Mouse (Mus musculus) neural tube, embryonic 15.5 days (tissue): ENCODE data around the gene Sh2b2. TPM values are rescaled to one million over a fixed set of nuclear protein-coding genes. Genes with fewer than 3 reads are reported as not detected.

Source experiments
- ATAC-seq: fragments of 200-750 bp; cut with Nextera tagmentation; 2 replicates; pipeline ENCODE4 v1.8.0; 2017; ENCODE audit warnings: mild to moderate bottlenecking, moderate TSS enrichment, moderate library complexity; ENCODE audit not compliant: low FRiP score
- H3K27ac ChIP-seq: fragments of 300-500 bp; sonication (generic); replicated peaks from 2 replicates; pipeline ENCODE4 v1.5.1; 2015; ENCODE audit warnings: mild to moderate bottlenecking, inconsistent platforms
- H3K27me3 ChIP-seq: fragments of 300-500 bp; sonication (generic); replicated peaks from 2 replicates; pipeline ENCODE4 v1.6.1; 2015; ENCODE audit warnings: inconsistent platforms
- H3K36me3 ChIP-seq: fragments of 300-500 bp; sonication (generic); 2 replicates; pipeline ENCODE4 v1.6.1; 2015; ENCODE audit warnings: inconsistent platforms
- H3K4me1 ChIP-seq: fragments of 300-500 bp; sonication (generic); 2 replicates; pipeline ENCODE4 v1.6.1; 2015; ENCODE audit warnings: inconsistent platforms
- H3K4me2 ChIP-seq: fragments of 300-500 bp; sonication (generic); 2 replicates; pipeline ENCODE4 v1.6.1; 2015; ENCODE audit warnings: inconsistent platforms, mild to moderate bottlenecking, moderate library complexity
- H3K4me3 ChIP-seq: fragments of 300-500 bp; sonication (generic); replicated peaks from 2 replicates; pipeline ENCODE4 v1.5.1; 2015; ENCODE audit warnings: mild to moderate bottlenecking, inconsistent platforms
- H3K9ac ChIP-seq: fragments of 300-500 bp; sonication (generic); replicated peaks from 2 replicates; pipeline ENCODE4 v1.6.1; 2015; ENCODE audit warnings: mild to moderate bottlenecking, inconsistent platforms
- H3K9me3 ChIP-seq: fragments of 300-500 bp; sonication (generic); replicated peaks from 2 replicates; pipeline ENCODE4 v1.6.1; 2016; ENCODE audit warnings: inconsistent platforms
- WGBS: fragments of 180-500 bp; shearing (Covaris S2); methylation state at CpG from one replicate; pipeline ENCODE4 v1.1.7; 2015; ENCODE audit warnings: mixed read lengths; 5-methylcytosine and 5-hydroxymethylcytosine counted together
- polyA plus RNA-seq: library from polyadenylated mRNA; unstranded; fragments of >200 nt; fragmentation: Nextera tagmentation; extraction: Ambion mirVana; gene quantifications from 2 replicates; pipeline ENCODE4 v1.2.1, GENCODE M21; 2015

The Sh2b2 gene
- 23.4 and 24.1 TPM in 2 replicates for polyA plus RNA-seq

DNA sequence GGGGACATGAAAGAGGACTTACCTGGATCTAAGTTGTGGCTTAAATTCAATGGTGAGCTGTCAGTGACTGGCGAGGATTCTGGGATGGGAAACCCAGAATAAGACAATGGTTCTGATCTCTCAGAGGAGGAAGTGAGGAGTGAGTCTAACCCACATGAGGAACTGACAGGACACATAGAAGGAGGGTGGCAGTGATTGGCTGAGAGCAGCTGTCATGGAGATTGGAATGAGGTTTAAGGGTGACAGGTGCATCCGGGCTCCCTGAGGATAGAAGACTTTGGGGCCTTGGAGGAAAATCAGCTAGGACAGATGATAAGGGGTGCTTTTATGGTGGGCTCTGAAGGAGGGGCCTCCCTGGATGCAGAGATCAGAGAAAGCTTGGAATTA, at the start of gene Sh2b2:
Gene Sh2b2 (minus strand): TSS at position 105 of the 387 bp plus-strand sequence.
- H3K4me2 ChIP-seq: peak within 1 kb of the TSS; percentile 89
- H3K9me3 ChIP-seq: no peaks in the 10 kb centered on the region
- peak within 1 kb of the TSS; percentile 89; the same call in 1 of the 2 replicates for H3K9ac ChIP-seq
- H3K36me3 ChIP-seq: no peaks in the 10 kb centered on the region; the same call in 1 of the 2 replicates
- peak within 1 kb of the TSS; percentile 91 for H3K27ac ChIP-seq
- 97% methylated on average over 2 of the region's 2 CpGs for WGBS
- H3K27me3 ChIP-seq: no peaks in the 10 kb centered on the region
- ATAC-seq: no peak
- peak within 1 kb of the TSS; percentile 93 for H3K4me3 ChIP-seq
- peaks cover 35% of the 10 kb centered on the region for H3K4me1 ChIP-seq

DNA sequence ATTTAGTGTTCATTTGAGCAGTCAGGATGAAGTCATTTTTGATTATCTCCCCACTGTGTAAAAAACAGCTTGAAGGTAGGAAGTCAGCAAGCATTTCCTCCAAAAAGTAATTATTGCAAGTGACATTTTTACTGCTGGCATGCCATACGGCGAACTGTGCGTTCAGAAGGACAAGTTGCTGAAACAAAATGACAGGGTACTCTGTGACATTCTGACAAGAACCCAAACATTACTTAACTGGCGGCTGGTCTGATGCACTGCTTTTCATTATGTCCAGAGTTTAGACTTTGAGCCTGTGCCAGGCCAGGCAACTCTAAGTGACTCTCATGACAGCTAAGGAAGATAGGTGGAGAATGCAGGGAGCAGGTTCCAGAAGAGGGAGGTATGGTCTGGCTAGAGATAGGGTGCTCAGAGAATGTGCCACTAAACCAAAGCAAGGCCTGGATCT, 46.6 kb upstream of the Sh2b2 start:
- Histone ChIP-seq H3K4me3 (no peak overlapping the region), H3K4me1 (peaks cover 31% of the 10 kb centered on the region), H3K27ac (peak overlapping the region; percentile 49; the same call in 1 of the 2 replicates), H3K9ac (no peak overlapping the region), H3K27me3 (no peaks in the 10 kb centered on the region), H3K36me3 (peaks cover 7% of the 10 kb centered on the region; the same call in 1 of the 2 replicates), H3K4me2 (no peak overlapping the region), H3K9me3 (no peaks in the 10 kb centered on the region)
- no peak for ATAC-seq
- 44% methylated on average over 4 of the region's 4 CpGs for WGBS

DNA sequence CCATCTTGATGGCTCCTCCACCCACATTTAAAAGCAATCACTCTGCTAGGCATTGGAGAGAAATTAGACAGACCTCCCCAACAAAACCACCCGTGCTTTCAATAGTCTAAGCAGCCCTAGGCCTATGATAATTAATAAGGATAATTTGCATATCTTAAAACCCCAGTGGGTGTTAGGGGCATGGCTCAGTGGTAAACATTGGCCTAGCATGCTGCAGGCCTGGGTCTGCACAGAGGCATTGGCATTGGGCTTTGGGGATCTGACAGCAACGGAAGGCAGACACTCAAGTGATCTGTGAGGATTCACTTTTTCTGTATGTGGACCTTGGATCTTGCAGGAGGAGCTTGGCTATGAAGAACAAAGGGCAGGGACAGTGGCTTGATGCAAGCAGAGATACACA, 46.0 kb upstream of the Sh2b2 start:
- Histone ChIP-seq H3K9ac (no peak overlapping the region), H3K4me3 (no peak overlapping the region), H3K4me2 (no peak overlapping the region), H3K27me3 (no peaks in the 10 kb centered on the region), H3K27ac (peak overlapping the region; percentile 49), H3K4me1 (peaks cover 30% of the 10 kb centered on the region), H3K9me3 (no peaks in the 10 kb centered on the region), H3K36me3 (peaks cover 14% of the 10 kb centered on the region; the same call in 1 of the 2 replicates)
- no peak for ATAC-seq
- WGBS: 44% methylated on average over 2 of the region's 2 CpGs

DNA sequence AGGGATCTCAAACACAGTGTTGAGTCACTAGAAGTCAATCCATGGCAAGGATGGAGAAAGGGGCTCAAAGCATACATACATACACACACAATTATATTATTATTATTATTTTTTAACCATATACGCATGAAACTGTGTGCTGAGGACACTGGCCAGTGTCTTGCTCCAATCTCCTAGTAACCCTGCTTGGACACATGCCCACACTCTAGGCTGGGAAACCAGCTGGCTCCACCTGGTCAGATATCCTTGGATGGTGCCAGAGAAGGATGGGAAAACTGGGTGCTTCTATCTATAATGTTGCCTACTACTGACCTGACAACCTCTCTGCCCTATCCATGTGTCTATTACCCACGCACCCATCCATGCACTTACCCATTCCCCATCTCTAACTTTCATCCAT, 45.2 kb upstream of the Sh2b2 start:
- peaks cover 18% of the 10 kb centered on the region for H3K36me3 ChIP-seq
- no peak overlapping the region for H3K4me3 ChIP-seq
- H3K4me1 ChIP-seq: peaks cover 23% of the 10 kb centered on the region
- no peak overlapping the region for H3K4me2 ChIP-seq
- no peaks in the 10 kb centered on the region for H3K9me3 ChIP-seq
- no peak for ATAC-seq
- WGBS: 96% methylated on average over 2 of the region's 2 CpGs
- H3K9ac ChIP-seq: no peak overlapping the region
- no peak overlapping the region for H3K27ac ChIP-seq
- H3K27me3 ChIP-seq: no peaks in the 10 kb centered on the region

DNA sequence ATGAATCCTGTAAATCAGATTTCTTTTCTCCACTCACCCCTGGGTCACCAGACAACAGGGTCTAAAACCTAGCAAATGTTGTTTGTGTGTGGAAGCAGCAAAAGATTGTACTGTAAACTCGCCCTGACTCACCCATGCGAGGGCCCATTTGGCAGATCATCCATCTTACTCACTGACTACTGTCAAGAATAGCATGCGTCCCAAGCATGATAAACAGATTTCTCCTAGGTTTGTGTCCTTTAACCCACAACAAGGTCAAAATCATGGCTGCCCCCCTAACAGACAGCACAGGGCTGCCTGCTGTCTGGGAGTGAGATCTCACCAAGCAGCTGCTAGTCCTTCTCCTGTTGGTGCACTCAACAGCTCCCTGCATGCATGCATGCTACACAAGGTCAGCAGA, 43.4 kb upstream of the Sh2b2 start:
- H3K4me2 ChIP-seq: no peak overlapping the region
- H3K9me3 ChIP-seq: no peaks in the 10 kb centered on the region
- WGBS: 81% methylated on average over 3 of the region's 3 CpGs
- H3K27me3 ChIP-seq: no peaks in the 10 kb centered on the region
- no peak for ATAC-seq
- peaks cover 29% of the 10 kb centered on the region for H3K36me3 ChIP-seq
- peaks cover 19% of the 10 kb centered on the region for H3K4me1 ChIP-seq
- H3K9ac ChIP-seq: no peak overlapping the region
- H3K27ac ChIP-seq: no peak overlapping the region
- no peak overlapping the region for H3K4me3 ChIP-seq

DNA sequence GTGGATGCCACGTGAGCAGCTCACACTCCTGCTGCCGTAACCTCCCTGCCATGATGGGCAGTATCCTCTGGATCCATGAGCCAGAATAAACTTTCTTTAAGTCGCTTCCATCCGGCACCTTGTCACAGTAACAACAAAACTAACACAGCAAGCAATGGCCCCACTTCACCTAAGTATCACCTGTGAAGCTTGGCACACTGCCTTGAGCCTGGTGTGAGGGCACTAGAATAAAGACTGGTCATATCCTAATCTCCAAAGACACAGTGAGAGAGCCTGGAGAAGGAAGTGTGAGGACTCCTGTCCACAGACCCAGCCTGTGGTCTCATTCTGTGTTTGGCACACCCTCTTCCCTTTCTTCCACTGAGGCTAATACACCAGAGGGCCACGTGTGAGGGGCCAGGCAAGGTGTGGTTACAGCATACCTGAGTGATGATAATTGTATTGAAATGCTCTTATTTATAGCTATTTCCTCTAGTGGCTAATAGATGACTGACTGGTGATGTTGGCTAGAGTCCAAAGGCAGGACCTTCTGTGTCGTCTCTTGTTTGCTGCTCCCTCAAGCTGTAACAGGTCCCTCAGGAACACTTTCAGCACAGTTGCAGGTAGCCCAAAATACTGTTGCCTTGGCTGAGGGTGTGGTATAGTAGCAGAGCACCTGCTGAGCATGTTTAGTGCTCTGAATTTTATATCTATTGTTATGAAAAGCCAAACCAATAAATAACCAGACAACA, 42.2 kb upstream of the Sh2b2 start:
- no peak for ATAC-seq
- Histone ChIP-seq H3K9me3 (no peaks in the 10 kb centered on the region), H3K4me3 (no peak overlapping the region), H3K4me1 (peaks cover 19% of the 10 kb centered on the region), H3K27me3 (no peaks in the 10 kb centered on the region), H3K4me2 (no peak overlapping the region), H3K9ac (no peak overlapping the region), H3K27ac (no peak overlapping the region), H3K36me3 (peaks cover 32% of the 10 kb centered on the region)
- WGBS: 80% methylated on average over 6 of the region's 6 CpGs

DNA sequence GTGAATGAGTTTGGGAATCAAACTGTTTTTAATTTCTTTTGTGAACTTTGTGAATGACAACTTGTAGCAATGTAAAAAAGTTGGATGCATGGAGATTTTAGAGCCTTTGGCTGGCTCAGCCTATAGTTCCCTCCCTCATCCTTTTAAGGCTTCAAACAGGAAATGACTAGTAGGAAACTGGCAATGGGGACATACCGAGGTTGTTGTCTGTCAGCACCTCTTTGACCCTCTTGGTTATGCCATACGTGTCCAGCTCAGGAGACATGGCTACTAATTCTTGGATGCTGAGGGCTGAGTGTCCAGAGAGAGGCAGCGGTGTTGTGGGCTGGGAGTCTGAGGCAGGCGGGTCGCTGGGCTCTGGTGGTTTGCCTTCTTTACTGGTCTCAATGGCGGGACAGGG, 40.2 kb upstream of the Sh2b2 start:
- H3K9me3 ChIP-seq: no peaks in the 10 kb centered on the region
- ATAC-seq: no peak

DNA sequence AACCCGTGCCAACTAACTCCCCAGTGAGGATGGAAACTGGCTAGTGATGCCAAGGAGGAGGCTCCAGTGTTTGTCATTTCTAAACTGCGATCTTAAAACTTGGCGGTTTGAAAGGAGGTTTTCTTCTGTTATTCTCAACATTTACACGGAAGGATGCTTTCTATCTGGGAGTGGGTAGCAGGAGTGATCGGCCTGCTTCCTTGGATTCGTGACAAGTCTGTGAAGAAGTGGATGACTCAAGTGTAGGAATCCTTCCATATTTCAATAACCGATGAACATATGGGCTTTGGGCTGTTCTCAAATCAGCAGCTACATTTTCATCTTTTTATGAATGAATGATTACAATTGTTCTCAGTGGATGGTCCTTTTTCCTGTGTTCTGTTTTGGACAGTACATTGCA, 38.8 kb upstream of the Sh2b2 start:
- Histone ChIP-seq H3K4me3 (no peak overlapping the region), H3K27me3 (no peaks in the 10 kb centered on the region), H3K4me1 (no peaks in the 10 kb centered on the region), H3K9me3 (no peaks in the 10 kb centered on the region), H3K27ac (no peak overlapping the region), H3K9ac (no peak overlapping the region), H3K36me3 (peaks cover 50% of the 10 kb centered on the region), H3K4me2 (no peak overlapping the region)
- no peak for ATAC-seq
- WGBS: 88% methylated on average over 7 of the region's 7 CpGs

More for the DNA sequence above, 40.2 kb upstream of the Sh2b2 start:
- peaks cover under 1% of the 10 kb centered on the region; the same call in 1 of the 2 replicates for H3K4me1 ChIP-seq
- 89% methylated on average over 6 of the region's 6 CpGs for WGBS
- no peak overlapping the region for H3K9ac ChIP-seq
- no peak overlapping the region for H3K4me3 ChIP-seq
- no peak overlapping the region for H3K27ac ChIP-seq
- H3K4me2 ChIP-seq: no peak overlapping the region
- peaks cover 50% of the 10 kb centered on the region for H3K36me3 ChIP-seq
- no peaks in the 10 kb centered on the region for H3K27me3 ChIP-seq

DNA sequence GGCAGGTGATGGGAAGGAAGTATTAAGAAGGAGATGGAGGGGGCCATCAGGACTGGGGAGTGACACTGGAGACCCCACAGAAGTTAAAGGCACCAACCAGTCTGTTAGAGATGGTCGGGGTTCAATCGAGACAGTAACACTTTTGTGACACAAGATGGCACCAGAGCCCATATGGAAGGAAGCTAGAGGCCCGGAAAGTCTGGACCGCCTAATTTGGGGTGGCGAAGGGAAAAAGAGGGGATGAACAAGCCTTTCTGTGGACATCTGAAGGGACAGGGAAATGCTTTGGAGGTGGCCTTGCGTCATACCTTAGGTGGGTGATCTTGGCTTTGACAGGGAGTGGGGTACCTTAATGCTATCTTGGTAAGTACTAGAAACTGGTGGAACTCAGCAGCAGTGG, 35.0 kb upstream of the Sh2b2 start:
- Histone ChIP-seq H3K27ac (no peak overlapping the region), H3K4me2 (no peak overlapping the region), H3K9me3 (no peaks in the 10 kb centered on the region), H3K4me1 (no peaks in the 10 kb centered on the region), H3K36me3 (peaks cover 68% of the 10 kb centered on the region), H3K27me3 (no peaks in the 10 kb centered on the region), H3K4me3 (no peak overlapping the region), H3K9ac (no peak overlapping the region)
- WGBS: 64% methylated on average over 6 of the region's 6 CpGs
- ATAC-seq: no peak

DNA sequence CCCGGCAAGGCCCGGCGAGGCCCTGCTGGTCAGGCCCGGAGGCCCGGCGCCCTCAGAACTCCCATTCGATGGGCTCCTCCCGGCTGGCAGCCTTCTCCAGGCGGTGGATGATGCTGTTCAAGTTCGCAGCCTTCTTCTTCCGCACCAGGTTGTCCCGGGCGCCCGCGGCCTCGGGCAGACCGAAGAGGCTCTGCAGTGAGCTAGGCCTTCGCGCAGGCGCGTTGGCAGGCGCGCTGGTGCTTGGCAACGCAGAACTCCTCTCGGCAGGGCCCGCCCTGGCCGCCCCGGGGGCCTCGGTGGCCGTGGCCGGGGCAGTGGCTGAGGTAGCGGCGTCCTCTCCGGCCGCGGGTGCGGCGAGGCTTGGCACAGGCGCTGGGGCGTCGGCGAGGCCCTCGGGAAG, 28.4 kb upstream of the Sh2b2 start:
- 91% methylated on average over 43 of the region's 43 CpGs for WGBS

DNA sequence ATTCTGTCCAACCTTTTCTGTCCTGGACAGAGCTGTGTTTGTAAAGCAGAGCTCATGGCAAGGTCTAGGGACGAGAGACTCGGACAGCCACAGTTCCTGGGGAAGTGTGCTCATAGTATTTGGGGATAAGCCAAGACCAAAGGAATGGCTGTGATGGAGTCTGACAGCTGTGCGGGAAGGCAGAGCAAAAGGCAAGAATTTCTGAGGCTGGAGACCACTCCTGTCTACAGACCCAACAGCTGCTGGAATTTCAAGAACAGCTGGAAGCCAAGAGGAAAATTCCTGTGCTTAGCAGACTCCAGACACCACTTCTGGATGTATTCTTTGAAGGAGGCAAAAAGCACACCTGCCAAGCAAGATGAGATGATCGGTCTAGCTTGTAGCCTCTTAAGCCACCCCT, 23.6 kb upstream of the Sh2b2 start:
- no peak for ATAC-seq
- H3K36me3 ChIP-seq: peaks cover 14% of the 10 kb centered on the region
- H3K27me3 ChIP-seq: no peaks in the 10 kb centered on the region
- H3K4me2 ChIP-seq: no peak overlapping the region
- H3K4me1 ChIP-seq: peaks cover 12% of the 10 kb centered on the region
- H3K27ac ChIP-seq: no peak overlapping the region
- 85% methylated on average over 4 of the region's 4 CpGs for WGBS
- H3K9me3 ChIP-seq: no peaks in the 10 kb centered on the region
- H3K9ac ChIP-seq: no peak overlapping the region
- H3K4me3 ChIP-seq: no peak overlapping the region

More for the DNA sequence above, 28.4 kb upstream of the Sh2b2 start:
- Histone ChIP-seq H3K27me3 (no peaks in the 10 kb centered on the region), H3K27ac (no peak overlapping the region), H3K4me3 (no peak overlapping the region), H3K9me3 (no peaks in the 10 kb centered on the region), H3K36me3 (peaks cover 59% of the 10 kb centered on the region), H3K4me2 (no peak overlapping the region), H3K4me1 (peaks cover 11% of the 10 kb centered on the region), H3K9ac (no peak overlapping the region)
- no peak for ATAC-seq

DNA sequence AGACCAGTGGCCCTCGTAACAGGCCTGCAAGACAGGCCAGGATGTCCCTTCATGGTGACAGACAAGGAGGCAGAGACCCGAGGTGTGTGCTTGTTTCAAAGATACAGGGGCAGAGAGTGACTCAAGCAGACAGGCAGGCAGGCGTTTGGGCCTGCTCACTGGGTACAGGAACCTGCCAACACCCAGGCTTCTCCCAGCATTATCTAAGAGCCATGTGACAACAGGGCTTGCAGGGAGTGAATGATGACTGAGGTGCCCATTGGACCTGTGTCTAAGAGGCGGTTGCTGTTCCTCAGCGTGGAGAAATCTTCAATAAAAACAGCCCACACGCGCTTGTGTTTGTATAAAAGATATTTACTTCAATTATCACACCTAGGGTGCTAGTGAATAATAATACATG, 19.7 kb upstream of the Sh2b2 start:
- no peak overlapping the region for H3K4me3 ChIP-seq
- WGBS: 76% methylated on average over 7 of the region's 7 CpGs
- ATAC-seq: no peak
- no peak overlapping the region for H3K27ac ChIP-seq
- H3K36me3 ChIP-seq: no peaks in the 10 kb centered on the region
- no peaks in the 10 kb centered on the region for H3K9me3 ChIP-seq
- H3K4me1 ChIP-seq: peaks cover 5% of the 10 kb centered on the region; the same call in 1 of the 2 replicates
- no peak overlapping the region for H3K4me2 ChIP-seq
- no peaks in the 10 kb centered on the region for H3K27me3 ChIP-seq
- no peak overlapping the region for H3K9ac ChIP-seq
